Mouse (Mus musculus) heart, postnatal 25 days (tissue): ENCODE results near the gene Poc1a. TPM values are rescaled to one million over a fixed set of nuclear protein-coding genes. Genes with fewer than 3 reads are reported as not detected.
A peak's percentile ranks its signal among the peaks of the same experiment; 100 is the strongest.

ENCODE experiments used
- DNase-seq: peaks from one replicate; pipeline ENCODE4 v3.0.0; 2022; ENCODE audit warnings: low spot score
- intact Hi-C: fragments of 180-260 bp; cut with DNase I; formaldehyde crosslinking; loops from one replicate; pipeline ENCODE4 v1.15.1; 2025
- total RNA-seq, 2 experiments: library from RNA; stranded (reverse); gene quantifications; 2 replicates each; pipeline ENCODE4 v1.2.3; 2021

The Poc1a gene
- total RNA-seq, result 1 to 10 TPM; 3.3 to 3.4 TPM

DNA sequence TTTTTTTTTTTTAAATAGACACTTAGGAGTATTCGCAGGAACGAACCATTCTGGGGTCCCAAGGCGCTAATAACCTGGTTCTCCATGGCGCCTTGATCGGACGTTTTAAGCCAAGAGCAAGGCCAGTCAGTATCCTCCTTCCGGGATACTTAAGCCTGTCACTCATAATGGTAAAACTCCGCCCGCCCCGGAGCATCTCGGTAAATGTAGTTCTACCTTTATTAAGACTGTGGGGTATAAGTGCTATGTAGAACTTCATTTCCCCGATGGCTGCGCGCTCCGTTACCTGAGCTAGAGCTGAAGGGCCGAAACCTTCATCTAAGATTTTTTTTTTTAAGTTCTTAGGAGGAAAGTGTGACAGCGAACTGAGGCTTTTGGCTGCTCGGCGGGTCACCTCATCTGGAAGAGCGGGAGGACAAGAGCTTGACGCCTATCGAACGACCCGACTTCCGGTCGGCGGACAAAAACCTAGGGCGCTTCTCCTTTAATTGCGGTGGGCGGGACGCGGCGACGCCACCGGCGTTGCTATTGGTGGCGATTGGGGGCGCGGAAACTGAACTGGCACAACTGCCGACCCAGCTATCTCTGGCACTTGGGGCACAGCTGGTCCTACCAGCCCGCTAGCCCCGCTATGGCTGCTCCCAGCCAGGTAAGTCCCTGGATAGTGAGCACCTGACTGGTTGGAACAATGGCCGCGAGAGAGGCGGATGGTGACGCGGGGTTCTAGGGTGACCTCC, at the start of gene Poc1a:
Gene Poc1a (plus strand): TSS at position 254 of the 737 bp plus-strand sequence.
- peak; percentile 90 for DNase-seq
- intact Hi-C loops, result loop anchor here (2.0 kb wide), 1 partner anchor 32 kb away; the partner anchor contains the start of gene Alas1

DNA sequence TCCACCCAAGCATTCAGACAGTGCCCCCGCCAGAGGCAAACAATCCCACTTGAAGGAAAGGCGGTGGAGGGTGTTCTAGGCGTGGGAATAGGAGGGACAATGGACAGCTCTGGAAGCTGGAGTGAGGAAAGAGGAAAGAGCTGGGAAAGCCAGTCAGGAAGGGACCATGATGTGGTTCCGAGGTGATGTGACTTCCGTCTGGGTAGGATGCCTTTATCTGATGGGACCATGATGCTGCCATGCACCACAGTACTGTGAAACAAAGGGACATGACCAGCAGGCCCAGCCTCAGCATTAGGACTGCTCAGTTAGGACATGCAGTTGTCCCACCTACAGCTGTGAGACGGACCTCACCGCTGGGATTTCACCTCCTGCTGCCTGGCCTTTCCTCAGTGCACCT, 49.6 kb upstream of the Poc1a start:
- no peak for DNase-seq
- intact Hi-C loops, result no loop called here

DNA sequence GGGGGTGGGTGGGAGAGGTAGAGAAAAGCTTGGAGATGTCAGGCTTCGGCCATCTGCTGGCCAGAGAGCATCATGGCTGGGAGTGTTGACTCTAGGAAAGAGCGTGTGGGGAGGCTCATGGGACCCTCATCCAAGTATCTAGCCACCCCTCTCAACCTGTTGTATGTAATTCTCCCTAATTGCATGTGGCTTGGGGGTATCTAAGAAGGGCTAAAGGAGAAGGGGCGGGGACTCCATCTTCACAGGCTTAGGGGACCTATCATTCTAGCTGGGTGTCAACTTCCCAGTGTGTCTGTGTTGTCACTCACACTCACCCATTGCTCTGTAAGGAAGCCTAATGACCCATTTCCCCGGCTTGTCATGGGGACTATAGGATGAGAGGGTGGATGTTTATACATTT, 49.0 kb upstream of the Poc1a start:
- DNase-seq, result no peak
- intact Hi-C loops, result no loop called here

DNA sequence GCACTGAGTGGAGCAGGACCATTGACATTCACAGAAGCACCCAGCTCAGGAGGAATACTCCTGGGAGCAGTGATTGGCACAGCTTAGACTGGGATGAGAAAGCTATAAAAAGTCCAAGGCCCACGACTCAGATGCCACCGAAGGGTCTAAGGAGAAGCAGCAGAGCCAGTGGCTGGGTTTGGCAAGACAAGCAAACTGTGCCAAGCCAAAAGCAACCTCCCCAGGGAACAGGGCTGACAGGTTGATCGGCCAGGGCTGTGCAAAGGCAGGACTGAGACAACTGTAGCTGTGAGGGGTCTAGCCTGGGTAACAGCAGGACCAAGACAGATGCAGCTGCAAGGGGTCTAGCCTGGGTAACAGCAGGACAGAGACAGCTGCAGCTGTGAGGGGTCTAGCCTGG, 47.9 kb upstream of the Poc1a start:
- intact Hi-C loops, result no loop called here
- DNase-seq, result no peak

DNA sequence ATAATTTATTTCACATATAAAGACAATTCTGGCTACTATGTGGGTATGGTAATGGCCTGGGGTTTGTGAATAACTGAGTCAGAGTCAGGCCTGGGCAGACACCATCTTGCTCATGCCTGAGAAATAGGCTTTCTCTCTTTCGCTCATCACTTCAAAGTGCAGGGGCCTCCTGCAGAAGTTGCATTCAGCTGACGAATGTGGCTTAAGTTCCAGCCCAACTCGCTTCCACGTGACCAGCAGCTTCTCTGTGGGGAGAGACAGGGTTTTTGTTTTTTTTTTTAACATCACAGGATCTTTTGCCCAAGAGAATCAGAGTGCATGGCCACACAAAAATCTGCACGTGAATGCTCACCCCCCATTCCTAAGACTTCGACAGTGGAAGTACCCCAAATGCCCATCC, 46.9 kb upstream of the Poc1a start:
- DNase-seq, result no peak
- intact Hi-C loops, result no loop called here

DNA sequence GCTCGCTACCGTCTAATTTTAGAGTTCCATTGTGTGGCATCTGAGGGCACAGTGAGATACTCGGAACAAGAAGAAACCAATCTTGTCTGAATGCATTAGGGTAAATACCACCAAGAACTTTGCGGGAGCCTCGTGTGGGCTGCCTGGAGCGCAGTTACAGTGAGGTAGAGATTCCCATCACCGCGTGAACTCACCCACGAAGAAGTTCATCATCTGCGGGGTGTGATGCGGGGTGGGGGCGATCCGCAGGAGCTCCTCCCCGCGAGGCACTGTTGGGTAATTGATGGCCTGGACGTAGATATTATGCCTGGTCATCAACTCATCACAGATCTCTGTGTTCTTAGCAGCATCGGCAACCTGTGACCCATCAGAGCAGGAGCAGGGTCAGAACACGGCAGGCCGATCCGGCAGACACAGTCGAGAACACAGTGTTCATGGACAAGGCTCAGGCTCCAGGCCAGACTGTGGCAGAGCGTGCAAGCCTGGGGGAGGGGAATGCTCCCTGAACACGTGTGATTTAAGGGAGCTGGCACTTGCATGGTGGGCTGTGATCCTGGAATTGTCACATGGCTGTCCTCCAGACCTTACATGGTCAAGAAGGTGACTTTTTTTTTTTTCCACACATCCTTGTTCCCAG, 45.5 kb upstream of the Poc1a start:
- intact Hi-C loops, result no loop called here

DNA sequence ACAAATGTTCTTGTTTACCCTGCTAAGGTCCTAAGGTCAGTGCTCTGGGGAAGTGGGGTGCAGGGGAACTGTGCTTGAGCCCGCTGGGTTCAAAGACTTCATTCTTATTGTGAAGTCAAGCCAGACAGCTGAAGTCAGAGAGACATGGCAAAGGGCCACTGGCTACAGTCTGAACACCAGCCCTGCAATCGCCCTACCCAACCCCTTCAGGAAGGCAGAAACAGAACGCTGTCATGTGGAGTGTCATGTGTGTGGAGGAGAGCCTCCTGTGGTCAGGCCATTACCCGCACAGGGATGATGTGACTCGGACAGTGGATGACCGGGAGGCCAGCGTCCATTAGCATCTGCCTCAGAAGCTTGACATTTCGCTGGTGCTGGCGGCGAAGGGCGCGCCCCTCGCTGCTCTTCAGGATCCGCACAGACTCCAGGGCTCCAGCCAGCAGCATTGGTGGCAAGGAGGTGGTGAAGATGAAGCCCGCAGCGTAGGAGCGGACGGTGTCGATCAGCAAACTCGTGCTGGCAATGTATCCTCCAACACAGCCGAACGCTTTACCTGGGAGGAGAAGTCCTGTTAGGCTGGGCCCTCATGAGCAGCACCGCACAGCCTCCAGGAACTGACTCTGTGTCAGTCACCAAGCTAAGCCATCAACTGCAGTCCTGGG, 44.6 kb upstream of the Poc1a start:
- DNase-seq, result no peak
- intact Hi-C loops, result no loop called here

More for the DNA sequence above, 45.5 kb upstream of the Poc1a start:
- DNase-seq, result peak; percentile 33

DNA sequence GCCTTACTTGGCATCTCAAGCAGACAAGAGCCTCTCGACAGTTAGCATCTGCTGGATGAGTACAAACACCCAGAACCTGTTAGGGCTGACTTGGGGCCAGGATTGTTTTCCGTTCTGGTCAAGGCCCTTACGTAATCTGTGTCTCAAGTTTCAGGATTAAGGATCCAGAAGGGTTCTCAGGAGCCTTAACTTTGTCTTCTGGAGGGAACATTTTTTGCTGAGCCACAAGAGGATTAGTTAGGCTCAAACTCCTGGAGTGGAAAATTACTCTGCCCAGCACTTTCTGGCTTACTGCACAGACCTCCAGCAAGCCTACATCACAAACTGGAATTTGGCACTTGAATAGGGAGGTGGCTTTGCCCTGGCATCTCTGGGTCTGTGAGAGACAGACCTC, 44.0 kb upstream of the Poc1a start:
- no peak for DNase-seq
- intact Hi-C loops, result no loop called here

DNA sequence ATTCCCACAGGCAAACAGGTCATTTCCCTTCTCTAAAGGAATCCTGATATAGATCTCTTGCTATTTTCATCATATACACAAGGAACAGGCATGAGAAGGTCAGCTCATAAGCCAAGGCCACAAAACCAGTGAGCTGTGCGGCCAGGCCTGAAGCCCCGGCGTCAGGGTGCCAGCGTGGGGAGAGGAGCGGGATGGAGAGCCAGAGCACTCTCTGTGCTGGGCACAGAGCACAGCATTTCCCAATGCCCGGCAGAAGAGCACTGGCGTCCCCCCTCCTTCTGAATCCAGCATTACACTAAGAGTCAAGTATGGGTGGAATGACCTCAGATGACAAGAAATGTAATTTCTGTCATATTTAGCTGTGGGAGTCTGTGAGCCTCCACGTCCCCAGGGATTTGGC, 43.5 kb upstream of the Poc1a start:
- DNase-seq, result no peak
- intact Hi-C loops, result no loop called here

DNA sequence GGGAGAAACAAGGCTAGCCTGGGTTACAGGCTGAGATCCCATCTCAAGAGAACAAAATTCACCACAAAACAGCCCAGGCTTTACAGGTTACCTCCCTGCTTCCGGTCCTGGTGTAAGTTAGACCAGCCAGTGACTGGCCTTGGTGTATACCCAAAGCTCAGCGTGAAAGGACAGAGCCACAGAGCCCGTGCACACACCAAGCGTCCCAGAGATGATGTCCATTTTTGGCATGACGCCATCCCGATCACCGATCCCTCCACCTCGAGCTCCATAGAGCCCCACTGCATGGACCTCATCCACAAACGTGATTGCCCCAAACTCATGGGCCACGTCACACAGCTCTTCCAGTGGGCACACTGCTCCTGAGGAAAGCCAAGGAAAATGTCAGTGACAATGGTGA, 43.0 kb upstream of the Poc1a start:
- intact Hi-C loops, result no loop called here
- no peak for DNase-seq

DNA sequence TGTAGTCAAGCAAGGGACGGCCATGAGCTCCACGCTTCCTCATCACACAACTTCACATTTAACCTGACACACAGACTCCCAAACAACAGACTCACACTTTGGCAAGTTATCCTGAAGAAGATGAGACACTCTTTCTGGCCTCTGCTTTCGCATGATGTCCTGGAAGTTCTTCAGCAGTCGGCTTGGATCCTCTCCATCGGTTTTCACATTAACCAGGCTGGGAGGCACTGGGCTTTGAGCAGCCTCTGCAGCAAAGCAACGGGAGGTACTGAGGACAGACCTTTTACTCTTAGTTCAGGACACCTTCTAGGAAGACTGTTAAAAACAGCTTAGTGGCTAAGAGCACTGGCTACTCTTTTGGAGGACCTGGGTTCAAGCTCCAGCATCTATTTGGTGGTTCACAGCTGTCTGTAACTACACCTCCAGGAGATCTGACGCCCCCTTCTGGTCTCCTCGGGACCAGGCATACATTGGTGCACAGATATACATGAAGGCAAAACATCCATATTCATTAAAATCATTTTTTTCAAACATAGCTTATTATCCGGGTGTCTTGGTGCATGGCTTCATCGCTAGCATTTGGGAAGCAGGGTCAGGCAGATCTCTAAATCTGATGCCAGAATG, 39.2 kb upstream of the Poc1a start:
- DNase-seq, result no peak
- intact Hi-C loops, result no loop called here

DNA sequence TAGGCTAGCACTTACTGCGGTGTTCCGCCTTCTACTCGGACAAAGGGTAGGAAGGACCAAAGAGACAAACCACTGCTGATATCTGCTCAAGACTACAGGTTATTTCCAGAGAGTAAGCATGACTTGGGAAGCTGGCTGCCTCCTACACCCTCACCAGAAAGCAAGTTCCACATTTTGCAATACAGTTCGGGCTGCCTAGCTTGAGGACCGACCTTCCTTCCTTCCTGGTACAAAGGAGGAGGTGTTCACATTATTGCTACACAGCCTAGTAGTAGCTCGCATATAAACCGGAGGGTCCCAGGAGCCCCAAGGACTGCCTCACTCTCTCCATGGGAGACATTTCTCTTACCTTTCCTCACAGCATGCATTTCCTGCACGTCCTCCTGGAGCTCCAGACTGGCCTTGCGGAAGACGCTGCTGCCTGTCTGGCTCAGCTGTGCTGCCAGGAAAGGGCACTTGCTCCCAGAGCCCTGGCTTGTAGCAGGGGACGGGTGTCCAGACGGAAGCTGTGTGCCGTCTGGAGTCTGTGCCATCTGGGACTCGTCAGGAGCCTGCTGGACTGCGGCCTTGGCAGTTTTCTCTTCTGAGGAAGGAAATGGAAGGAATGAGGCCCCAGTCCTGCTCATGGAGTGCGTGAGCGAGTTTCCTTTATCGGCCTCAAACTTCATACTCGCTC, 37.9 kb upstream of the Poc1a start:
- intact Hi-C loops, result no loop called here
- peak; percentile 32 for DNase-seq

DNA sequence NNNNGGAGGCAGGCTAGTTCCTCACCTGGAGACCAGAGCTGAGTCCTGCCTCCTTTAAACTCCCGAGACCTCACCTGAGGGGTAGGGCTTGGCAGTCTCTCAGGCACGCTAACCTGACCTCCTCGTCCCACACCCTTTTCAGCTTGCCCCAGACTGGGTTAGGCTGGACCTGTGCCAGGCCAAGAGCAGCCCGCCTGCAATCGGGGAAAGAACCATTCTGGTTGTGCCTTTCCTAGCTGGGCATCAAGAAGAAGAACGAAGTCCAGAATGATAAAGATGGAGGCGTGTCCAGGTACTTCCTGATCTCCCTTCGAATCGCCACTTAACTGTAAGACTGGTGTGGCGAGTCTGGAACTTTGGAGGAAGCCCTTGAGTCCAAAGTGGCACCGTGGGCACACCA, 31.3 kb upstream of the Poc1a start:
- no peak for DNase-seq
- intact Hi-C loops, result loop anchor here (2.0 kb wide), 1 partner anchor 31 kb away; the partner anchor contains the start of gene Poc1a

DNA sequence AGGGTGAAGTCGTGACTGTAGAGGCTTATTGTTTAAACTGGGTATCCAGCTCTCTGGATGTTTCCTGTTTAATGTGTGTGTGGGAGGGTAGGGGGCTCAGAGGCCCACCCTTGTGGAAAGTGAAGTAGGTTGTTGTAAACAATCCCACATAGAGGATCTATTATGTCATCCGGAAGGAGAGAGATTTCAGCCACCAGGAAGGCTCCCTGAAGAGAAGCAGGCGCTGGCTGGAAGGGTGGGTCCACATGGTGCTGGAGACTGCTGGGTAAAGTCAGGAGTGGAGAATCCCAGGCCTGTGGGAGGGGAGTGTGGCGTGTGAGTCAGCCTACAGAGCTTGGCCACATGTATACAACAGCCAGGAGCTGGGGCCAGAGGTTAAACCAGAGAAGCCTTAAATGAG, 30.6 kb upstream of the Poc1a start:
- peak; percentile 47 for DNase-seq
- intact Hi-C loops, result no loop called here

DNA sequence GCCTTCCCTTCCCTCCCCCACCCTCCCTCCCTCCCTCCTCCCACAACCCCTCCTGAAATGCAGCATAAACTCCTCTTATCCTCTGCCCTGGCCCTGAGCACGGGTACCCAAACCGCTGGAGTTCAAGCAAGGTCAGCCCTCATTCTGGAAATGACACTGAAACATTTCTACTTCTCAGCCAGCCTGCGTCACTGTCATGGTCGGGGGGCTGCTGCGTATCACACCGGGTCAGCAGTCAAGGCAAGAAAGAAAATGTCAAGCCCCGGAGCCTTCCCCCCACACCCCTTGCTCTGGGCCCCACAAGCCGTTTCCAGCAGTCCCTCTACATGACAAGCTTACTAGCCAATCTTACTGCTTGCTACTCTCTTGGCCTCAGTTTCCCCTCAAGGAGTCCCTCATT, 29.8 kb upstream of the Poc1a start:
- DNase-seq, result no peak
- intact Hi-C loops, result no loop called here

DNA sequence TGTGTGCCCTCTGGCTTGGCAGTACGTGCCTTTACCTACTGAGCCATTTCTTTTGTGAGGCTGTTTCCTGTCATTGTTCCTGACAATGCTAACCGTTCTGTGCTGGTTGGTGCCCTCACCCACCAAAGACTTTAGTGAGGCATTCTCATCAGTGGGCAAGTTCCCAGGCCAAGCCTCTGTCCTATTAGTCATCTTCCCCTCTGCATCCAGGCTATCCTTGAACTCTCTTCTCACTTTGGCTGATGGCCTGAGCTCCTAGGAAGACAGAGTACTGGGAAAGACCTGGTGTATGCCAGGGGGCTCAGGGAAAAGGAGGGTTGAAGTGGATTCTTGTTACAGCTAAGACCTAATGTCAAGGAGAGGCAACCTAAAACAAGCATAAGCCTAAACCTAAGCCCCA, 26.9 kb upstream of the Poc1a start:
- DNase-seq, result no peak
- intact Hi-C loops, result no loop called here

DNA sequence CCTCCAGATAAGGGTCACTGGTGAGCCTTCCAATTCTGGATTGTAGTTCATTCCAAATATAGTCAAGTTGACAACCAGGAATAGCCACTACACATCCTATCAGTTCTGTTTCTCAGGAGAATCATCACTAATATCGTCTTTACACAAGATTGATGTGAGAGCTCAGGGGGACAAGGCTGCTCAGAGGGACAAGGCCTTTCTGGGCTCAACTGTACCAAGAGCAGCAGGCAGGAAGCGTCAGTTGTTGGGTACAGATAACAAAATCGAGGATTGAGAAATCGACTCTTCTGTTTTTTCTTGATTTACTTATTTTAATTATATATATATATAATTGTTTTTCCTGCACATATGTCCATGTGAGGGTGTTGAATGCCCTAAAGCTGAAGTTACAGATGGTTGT, 22.4 kb upstream of the Poc1a start:
- intact Hi-C loops, result no loop called here
- DNase-seq, result no peak

DNA sequence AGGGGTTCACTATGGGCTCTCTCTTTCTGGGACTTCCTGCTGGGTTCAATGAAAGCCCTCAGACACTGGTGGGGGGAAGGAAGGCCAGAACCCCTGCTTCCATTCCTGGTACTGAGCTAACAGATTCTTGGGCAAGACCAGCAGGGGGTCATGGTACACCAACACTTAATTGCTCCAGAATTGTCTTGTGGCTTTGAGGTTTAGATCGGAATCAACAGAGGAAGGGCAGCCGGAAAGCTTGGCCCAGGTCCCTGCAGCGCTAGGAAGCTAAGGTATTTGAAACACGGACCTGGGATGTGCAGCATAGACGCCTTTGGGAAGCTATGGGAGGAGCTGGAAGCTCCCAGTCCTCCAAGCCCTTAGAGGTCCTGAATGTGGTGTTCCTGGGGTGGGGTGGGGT, 21.9 kb upstream of the Poc1a start:
- intact Hi-C loops, result no loop called here
- DNase-seq, result no peak

DNA sequence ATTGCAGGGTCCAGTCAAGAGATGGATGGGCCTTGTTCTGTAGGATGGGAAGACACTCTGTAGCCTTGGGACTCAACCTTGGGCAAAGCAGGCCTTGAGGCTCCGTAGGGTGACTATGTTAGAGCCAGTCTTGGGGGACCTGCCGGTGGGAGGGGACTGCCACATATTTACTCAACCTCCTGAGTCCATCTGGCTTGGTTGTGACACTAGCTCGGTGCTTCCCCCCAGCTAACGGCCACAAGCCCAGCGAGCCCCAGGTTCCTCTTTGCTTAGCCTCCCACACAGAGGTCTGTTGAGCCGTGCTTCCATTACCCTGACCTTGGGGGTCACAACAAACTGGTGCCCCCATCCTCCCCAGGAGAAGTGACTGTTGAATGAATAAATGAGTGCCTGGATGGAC, 19.8 kb upstream of the Poc1a start:
- no peak for DNase-seq
- intact Hi-C loops, result no loop called here

DNA sequence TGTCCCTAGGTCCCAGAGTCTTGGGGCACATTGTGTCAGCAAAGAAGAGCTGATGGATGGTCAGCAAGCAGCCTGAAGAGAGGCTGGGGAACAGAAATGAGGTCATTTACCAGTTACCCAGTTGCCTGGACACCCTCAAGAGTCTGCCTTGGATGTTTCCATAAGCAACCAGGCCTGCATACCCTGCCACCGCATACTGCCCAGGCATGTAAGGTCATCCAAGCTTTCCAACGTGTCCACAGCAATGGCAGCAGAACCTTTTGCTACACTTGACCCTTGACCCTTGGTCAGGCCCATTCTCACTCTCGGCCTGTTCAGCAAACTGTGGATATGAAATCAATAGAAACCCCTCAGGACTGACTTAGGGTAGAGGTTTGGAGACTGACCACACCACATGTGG, 19.4 kb upstream of the Poc1a start:
- intact Hi-C loops, result no loop called here
- no peak for DNase-seq
